Mouse (Mus musculus): ENCODE results near the gene Cd47.

GRCm38 (mm10) chr16:49905041-49905440, 104.7 kb downstream of the Cd47 start:
- TF ChIP-seq CTCF (conservative IDR thresholded peaks at IDR 0.05; ENCODE audit: low read length) (no peak), NANOG (IDR thresholded peaks at IDR 0.05; ENCODE audit: borderline replicate concordance, low read length) (no peak)

All from E14TG2a.4 (cell line).